Mouse (Mus musculus) megakaryocyte, adult 5-6 weeks (primary cell): ENCODE results near the gene Gm498. TPM values are rescaled to one million over a fixed set of nuclear protein-coding genes. Genes with fewer than 3 reads are reported as not detected.

Source experiments
- ATAC-seq: 2 replicates; pipeline ENCODE4 v1.8.0; 2016; ENCODE audit warnings: mild to moderate bottlenecking, inconsistent platforms; ENCODE audit not compliant: poor library complexity, severe bottlenecking
- total RNA-seq, 2 experiments: library from RNA; stranded (forward) in 1 of 2; stranded (reverse) in 1 of 2; fragments of 153-499, 151-499 nt in 1 of 2; fragments of 221-1000, 200-1000 nt in 1 of 2; gene quantifications; 2 replicates each; pipeline versions ENCODE4 v1.2.3 to v1.2.4; 2015 to 2017

The Gm498 gene
- total RNA-seq (2015): not detected in 2 replicates
- not detected in 2 replicates for total RNA-seq (2017)

DNA sequence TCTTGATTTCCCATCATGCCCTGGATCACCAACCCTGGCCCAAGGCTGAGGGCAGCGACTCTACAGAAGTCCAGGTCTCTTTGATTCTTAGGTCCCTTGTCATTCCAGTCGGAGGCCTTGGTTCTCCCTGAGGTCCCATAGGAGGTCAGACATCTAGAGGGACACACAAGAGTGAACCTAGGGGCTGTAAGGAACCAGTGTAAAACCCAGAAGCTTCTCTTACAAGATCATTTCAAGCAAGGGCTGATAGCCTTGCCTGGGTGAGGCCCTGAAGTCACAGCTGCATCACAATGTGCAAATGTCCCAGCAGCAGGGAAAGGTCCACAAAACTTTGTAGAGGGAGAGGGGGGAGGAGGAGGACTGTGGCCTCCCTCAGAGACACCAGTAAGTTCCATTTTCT is at the start of gene Gm498:
TSS of gene Gm498 (plus strand) at position 301 of the 400 bp plus-strand sequence.
- ATAC-seq: no peak

DNA sequence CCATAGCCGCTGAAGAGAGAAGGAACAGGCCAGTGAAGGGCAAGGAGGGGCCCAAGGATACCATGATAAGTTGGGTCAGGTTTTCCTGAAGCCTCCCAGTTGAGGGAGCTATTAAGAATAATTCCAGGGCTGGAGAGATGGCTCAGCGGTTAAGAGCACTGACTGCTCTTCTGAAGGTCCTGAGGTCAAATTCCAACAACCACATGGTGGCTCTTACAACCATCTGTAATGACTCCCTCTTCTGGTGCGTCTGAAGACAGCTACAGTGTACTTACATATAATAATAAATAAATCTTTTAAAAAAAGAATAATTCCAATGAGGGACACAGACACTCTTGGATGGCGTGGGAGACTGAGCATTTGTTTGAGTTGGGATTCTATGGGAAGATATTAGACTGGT is 47.4 kb upstream of the Gm498 start:
- no peak for ATAC-seq

DNA sequence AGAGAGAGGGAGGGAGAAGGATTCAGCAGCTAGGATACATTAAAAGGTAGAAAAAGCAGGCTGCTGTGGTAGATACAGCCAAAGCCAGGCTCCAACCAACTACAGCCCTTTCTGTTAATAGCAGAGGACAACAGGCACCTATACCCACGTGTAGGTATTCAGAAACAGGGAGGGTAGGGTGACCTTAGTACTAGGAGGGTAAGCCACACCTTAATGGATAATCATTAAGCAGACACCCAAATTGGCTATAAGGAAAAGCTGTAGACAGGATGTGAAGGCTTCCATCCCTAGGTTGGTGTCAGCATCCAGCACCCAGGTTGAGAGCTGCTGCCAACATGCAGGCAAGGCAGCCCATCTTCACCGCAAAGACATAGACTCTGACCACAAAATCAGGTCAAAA is 45.4 kb upstream of the Gm498 start:
- ATAC-seq: no peak

DNA sequence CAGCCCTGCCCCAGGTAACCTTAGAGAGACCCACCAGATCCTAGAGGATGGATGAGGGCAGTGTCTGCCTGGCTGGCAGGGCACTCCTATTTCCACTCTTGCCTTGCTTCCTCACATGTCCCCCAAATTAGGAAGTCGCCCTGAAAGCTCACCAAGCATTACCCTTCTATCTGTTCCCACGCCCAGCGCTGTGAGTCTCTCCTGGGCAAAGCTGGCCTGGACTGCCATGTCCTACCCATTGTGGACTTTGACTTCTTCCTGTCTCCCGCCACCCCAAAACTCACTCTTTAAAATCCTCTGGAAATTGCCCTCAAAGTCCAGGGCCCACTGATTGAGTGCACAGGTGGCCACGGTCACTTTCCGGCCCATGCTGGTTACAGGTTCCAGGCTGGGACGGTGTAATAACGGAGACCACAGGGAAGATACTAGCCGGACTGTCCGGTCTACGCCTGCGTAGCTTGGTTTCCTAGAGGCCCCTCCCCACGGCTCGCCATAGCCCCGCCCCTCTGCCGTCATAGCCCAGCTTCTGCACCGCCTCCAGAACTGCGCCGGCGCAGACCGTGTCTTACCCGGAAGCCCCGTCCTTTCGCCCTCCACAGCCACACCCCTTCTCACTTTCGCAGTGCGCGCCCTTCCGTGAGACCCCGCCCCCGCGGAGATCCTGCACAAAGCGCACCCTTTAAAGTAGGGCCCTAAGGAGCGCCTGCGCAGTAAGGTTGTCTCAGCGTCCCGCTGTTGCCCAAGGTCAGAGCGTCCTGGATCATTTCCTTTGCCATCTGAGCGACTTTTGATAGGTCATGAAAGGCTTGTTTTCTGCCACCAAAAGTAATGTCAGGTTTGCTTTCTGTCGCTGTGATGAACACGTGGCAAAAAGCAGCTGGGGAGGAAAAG is 44.0 kb upstream of the Gm498 start, which contains the start of the genes Nadsyn1 and Dhcr7:
TSS of gene Nadsyn1 (minus strand) at position 475 of the 891 bp plus-strand sequence.
TSS of gene Dhcr7 (plus strand) at position 771 of the 891 bp plus-strand sequence.
- ATAC-seq: peak; percentile 94

DNA sequence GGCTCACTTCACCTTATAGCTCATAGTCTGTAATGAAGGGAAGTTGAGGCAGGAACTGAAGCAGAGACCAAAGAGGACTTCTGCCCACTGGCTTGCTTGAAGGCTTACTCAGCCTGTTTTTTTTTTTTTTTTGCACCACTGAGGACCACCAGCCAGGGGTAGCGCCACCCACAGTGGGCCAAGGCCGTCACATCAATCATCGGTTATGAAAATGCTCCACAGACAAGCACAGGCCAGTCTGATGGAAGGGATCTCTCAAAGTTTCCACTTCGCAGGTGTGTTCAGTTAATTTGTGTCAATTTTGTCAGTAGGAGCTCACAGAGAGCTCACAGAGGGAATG is 43.4 kb upstream of the Gm498 start:
- ATAC-seq: no peak

DNA sequence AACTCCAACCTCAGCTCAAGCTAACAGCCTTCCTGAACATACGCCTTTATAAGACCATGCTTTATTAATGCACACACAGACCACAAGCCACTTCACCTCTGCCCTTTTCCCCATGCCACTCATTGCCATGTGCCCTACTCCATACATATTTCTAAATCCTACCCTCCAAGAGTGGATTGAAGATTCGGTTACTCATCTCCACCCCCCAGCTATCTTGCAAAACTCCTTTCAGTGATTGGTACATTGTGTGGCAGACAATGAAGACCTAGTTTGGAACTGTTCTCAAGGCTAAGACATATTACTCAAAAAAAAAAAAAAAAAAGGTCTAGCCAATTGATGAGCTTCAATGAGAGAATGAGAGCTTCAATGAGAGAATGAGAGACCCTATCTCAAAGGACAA is 39.7 kb upstream of the Gm498 start:
- no peak for ATAC-seq

DNA sequence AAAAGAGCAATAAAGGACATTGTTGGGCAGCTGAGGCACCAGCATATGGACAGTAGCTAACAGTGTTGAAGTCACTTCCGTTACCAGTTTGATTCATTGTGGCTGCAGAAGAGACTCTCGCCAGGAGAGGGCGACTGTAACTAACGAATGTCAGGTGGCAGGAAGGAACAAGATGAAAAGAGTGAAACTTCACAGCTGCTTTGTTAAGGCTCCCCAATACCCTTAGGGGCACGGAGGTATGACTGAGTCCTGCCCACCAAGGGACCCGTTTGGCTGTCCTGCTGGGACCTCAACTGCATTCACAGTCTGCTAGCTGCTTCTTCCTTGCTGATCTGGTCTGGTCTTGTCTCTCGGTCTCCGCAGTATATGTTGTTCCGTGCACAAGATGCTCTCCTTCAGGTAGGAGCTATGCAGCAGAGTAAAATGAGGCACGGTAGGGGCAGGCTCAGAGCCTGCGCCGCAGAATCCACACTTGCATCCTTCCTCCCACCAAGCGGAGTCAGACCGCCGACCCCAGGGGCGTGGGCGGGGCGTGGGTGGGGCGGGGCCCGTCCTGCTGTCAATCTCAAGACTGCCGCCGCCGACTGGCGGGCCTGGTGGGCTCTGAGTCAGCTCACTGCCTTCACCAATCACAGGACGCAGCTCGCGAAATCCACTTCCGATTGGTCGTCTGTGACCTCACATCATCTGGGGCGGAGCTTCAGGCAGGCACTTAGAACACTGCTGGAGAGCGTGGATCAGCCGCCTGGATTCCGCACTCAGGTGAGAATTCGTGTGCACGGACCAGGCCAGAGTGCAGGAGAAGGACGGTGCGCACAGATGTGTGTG is 36.9 kb upstream of the Gm498 start:
- peak; percentile 93 for ATAC-seq

DNA sequence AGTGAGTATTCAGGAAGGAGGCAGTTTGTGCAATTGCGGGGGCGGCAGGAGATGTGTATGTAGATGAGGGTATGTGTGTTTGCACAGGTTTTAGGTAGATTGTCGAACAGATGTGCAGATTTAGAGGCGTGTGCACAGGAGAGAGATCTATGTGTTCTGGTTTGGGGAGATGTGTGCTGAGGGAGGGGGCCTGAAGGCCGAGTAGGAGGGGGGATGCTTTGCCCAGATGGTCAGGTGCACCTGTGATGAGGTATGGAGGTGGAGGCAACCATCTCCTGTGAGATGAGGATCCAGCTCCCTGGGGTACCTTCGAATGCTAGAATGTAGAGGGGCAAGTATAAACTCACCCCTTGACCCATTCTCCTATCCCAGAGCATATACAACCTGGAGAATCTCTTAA is 36.2 kb upstream of the Gm498 start:
- ATAC-seq: peak; percentile 12

DNA sequence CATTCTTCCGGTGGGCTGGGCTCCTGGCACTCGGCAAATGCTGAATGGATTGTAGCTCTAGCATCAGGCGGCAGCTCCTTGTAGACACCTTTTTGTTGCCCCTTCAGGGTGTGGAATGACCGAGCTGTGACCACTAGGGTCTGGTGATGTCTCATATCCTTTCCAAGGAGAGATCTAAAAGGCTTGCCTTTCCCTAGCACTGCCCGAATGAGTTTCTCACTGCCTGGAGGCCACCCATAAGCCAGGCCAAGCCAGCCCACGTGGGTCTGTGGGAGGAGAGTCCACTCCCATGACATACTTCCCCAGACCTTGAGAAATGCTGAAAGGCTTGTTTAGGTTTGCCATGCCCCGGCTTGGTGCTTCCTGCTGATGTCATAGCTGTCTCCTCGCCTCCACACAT is 34.4 kb upstream of the Gm498 start:
- no peak for ATAC-seq

DNA sequence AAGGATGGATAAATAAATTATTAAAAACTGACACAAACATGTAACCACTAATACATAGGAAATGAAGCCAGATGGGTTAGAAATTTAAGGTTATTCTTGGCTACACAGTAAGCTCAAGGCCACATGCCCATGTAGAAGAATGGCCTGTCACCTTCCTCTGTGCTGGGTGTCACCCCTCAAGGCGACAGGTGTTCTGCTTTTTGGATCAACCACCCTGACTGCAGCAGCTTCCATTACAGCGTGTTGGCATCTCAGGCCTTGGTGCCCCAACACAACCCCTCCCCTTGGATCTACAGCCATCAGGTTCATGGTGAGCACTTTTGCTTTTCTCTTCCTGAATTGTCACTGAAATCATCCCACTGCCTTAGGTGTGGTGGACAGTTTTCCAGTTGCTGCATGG is 34.0 kb upstream of the Gm498 start:
- ATAC-seq: no peak

DNA sequence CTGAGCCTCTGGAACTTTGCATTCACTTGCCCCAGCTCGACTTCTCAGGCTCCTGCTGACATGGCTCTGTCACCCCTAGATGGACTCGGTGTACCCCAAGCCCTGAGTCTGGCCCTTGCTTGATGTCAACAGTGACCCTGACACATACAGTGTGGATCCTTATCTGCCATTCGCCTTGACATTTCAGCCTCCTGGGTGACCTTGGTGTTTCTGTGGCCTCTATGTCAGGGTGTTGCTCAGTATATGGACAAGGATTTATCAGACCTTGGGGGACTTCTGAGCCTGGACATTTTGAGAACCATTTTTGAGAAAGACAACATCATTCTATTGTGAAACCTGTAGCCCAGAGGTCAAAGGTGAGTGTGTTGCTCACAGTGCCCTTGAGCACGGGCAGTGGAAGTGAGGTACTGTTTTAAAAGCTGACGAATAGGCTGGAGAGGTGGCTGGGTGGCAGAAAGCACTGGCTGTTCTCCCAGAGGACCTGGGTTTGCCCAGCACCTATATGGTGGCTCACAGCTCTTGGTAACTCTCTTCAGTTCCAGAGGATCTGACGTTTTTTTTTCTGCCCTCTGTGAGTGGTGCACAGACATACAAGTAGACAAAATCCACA is 33.0 kb upstream of the Gm498 start:
- no peak for ATAC-seq

DNA sequence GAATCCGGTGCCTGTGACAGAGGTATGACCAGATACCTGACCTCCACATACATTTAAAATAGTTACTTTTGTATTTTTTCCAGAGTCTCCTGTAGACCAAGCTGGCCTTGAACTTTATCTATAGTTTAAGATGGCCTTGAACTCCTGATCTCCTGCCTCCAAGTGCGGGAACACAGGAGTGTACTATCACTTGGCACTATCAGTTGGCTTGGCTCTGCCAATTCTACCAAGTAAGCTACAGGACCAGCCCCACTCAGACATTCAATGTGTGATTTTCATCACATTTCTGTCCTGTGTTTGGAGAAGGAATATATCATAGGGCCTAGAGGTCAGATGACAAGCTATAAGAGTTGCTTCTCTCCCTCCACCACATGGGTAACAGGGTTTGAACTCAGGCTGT is 32.3 kb upstream of the Gm498 start:
- no peak for ATAC-seq

DNA sequence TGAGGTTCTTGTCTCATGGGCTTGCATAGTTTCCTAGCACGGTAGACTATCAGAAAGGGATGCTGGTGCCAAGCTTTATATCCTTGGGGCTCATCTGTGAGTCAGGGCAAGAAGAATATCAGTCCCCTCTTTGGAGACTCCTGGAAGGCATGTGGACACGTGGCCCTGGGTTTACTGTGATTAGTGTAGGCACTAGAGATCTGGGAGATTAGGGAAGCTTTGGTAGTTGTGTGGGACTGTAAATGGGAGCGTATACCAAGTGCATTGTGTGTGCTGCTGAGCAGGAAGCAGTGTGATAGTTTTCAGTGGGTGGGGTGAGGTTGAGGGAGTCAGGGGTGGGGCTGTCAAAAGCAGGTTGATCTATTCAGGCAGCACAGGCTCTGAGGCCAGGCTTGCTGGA is 31.7 kb upstream of the Gm498 start:
- ATAC-seq: no peak

DNA sequence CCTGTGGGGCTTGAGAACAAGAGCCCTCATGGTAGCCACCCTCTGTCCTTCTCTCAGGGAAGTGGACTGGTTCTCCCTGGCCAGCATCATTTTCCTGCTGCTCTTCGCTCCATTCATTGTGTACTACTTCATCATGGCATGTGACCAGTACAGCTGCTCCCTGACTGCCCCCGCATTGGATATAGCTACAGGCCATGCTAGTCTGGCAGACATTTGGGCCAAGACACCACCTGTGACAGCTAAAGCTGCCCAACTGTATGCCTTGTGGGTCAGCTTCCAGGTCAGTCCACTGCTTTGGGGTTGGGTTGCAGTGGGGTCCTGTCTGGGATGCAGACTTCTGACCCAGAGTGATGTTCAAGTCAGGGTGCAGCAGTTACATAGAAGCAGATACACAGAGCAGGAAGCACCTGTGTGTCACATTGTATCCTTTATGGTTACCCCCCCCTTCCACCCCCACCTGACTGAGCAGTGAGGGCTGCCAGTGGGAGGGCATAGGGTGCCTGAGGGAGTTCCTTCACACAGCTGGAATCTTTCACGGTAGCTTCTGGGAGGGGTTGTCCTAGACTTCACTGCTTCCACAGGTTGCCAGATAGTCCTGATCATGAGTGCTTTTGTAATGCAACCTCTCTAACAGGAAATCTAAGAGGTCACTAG is 28.8 kb upstream of the Gm498 start:
- no peak for ATAC-seq

DNA sequence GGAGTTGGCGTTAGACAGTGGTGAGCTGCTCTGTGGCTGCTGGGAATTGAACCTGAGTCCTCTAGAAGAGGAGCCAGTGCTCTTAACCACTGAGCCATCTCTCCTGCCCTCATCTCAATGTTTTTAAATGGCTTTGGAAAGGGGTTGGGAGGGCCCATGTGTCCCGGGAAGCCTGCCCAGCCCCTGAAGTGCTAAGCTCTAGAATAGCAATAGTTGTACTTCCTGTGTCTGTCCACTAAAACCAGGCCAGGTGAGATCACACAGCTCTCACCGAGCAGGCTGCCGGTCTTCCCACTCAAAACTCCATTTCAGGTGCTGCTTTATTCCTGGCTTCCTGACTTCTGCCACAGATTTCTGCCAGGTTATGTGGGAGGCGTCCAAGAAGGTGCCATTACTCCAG is 26.5 kb upstream of the Gm498 start:
- no peak for ATAC-seq

DNA sequence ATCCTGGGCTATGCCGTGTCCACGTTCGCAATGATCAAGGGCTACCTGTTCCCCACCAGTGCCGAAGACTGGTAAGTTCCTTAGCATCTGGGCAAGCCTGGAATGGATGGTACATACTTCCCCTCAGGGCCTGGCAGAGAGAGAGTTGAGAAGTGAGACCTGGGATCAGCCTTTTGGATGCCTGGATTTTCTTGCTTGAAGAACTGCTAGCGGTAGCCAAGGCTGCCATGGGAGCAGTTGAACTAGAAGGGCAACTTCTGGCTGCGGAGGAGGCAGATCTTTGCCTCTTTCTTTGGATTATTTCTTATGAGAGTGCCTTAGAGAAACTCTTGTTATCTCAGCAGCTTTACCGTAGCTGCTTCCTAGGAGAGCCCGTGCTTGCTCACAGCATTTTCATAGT is 25.3 kb upstream of the Gm498 start:
- no peak for ATAC-seq

DNA sequence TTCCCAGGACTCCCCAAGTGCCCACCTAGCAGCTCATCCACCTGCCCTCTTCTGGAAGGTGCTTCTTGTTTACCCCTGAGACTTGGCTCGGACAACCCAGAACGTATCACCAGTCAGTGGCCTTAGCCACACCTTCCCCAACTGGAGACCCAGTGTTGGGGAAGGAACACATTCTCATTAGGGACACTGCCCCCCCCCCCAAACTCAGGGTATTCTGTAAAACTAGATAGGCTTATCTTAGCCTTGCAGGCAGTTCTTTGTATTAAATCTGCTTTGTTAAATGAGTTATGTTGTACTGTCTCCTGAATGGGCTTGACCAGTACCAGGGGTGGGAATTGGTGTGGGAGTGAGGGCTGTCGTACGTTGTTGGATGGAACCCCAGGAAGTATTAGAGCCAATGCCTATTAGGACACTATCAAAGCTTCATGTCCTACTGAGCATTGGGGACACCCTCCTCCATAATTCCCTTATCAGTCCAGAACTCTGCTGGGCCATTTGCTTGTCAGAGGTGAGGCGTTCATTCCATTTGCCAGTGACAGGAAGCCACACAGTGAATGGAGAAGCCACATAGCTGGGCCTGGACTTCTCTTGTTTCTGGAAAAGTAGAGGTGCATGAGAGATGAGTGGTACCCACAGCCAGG is 18.4 kb upstream of the Gm498 start:
- ATAC-seq: no peak

DNA sequence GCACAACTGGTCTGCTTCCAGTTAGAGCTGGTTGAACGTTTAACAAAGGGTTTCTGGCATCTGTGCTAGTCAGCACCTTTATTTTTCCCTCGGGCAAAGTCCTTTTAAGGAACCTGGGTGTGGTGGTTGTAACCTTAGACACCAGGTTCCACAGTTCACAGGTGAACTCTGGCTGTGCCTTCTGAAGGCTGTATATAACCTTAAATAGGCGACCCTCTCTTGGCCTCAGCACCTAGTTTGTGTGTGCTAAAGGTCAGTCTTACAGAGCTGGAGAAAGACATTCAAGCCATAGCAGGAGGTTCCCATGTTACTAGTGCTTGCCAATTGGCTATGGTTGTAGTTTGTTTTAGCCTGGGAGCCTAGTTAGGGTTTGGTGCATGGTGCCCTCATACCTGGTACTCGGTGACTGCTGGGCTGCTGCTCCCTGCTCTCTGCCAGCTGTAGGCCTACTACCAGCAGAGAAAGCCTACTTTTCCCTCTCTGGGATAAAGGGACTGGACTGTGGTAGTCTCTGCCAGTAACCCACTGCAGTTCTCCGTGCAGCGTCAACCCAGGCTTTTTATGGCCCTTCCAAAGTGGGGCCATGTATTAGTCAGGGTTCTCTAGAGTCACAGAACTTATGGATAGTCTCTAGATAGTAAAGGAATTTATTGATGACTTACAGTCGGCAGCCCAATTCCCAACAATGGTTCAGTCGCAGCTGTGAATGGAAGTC is 17.7 kb upstream of the Gm498 start:
- no peak for ATAC-seq

DNA sequence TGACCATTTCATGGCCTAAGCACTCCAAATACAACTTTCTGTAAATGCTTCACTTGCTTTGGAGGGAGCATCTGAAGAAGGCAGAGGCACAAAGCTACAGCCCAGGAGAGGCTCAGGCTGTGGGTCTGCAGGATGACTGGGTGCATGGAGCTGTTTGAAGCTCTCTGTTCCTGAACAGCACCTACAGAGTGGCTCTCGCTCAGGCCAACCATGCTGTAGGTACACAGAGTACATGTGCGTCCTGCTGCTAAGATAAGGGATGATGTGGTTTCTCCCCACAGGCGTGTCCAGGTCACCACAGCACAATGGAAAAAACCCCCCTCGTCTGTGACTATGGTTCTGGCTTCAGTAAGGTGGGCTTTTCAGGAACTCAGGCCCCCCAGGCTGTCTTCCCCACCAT is 2.2 kb downstream of the Gm498 start:
- no peak for ATAC-seq

DNA sequence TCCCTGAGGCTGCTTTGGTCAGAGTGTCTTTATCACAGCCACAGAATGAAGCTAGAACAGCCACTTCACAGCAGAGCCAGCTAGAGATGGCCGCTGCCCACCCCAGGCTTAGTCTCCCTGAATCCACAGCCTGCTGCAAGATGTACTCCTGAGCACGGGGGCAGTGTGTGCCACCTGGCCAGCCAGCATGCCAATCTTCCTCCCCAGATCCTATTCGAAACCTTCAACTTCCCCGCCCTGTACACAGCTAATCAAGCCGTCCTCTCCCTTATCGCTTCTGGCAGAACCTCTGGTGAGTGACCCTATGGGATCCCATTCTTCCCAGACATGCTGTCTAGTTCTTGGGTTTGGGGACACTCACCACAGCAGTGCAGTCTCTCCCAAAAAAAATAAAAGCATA is 17.1 kb downstream of the Gm498 start:
- ATAC-seq: peak; percentile 10; the same call in 1 of the 2 replicates
